Mouse (Mus musculus) right cerebral cortex, adult 18-20 months (tissue): ENCODE data around the gene Ap5z1.
A peak's percentile ranks its signal among the peaks of the same experiment; 100 is the strongest.

Source experiments
- DNase-seq: peaks from one replicate; pipeline ENCODE4 v3.0.0; 2022; ENCODE audit warnings: mixed read lengths

Ap5z1 gene

GRCm38 (mm10) chr5:142463461-142464454 is at the start of gene Ap5z1:
Ap5z1 (plus strand) TSS chr5:142463944.
- peak; percentile 94 for DNase-seq

DNA sequence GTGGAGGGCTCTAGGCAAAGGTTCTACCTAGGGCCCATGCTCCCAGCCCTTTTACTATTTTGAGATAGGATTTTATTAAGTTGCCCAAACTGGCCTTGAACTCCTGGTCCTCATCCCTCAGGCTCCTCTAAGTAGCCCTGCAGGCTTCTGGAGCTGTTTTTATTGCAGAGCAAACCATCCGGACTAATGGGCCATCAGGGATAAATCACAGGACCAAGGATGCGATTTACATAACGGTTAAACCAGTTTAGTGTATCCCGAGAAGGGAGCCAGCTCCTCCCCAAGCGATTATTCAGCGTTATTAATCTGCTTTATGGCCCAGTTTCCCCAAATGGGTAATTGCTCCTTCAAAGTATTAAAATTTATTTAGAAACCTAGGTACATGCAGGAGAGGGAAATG is 48.3 kb upstream of the Ap5z1 start:
- DNase-seq: no peak

GRCm38 (mm10) chr5:142416070-142416775 is 47.5 kb upstream of the Ap5z1 start:
- DNase-seq: peak; percentile 49

DNA sequence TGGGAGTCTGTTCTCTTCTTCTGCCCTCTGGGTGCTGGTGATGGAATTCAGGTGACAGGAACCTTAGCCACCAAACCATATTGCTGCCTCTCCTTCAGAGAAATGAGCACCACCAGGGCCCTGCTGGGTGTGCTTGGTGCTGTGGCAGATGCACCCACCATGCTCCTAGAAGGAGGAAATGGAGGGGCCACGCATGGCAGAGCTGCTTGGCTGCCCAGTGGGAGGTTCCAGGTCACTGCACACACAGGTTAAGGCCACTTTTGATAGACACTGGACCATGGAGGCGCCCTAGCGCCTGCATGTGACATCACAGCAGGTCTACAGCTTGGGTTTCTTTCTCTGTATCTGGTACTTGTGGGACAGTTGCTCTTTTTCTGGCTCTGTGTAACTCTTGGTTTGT is 46.6 kb upstream of the Ap5z1 start:
- DNase-seq: no peak

GRCm38 (mm10) chr5:142417876-142418275 is 45.9 kb upstream of the Ap5z1 start:
- DNase-seq: no peak

GRCm38 (mm10) chr5:142418419-142418818 is 45.3 kb upstream of the Ap5z1 start:
- no peak for DNase-seq

GRCm38 (mm10) chr5:142420317-142420716 is 43.4 kb upstream of the Ap5z1 start:
- no peak for DNase-seq

GRCm38 (mm10) chr5:142420920-142421319 is 42.8 kb upstream of the Ap5z1 start:
- no peak for DNase-seq

DNA sequence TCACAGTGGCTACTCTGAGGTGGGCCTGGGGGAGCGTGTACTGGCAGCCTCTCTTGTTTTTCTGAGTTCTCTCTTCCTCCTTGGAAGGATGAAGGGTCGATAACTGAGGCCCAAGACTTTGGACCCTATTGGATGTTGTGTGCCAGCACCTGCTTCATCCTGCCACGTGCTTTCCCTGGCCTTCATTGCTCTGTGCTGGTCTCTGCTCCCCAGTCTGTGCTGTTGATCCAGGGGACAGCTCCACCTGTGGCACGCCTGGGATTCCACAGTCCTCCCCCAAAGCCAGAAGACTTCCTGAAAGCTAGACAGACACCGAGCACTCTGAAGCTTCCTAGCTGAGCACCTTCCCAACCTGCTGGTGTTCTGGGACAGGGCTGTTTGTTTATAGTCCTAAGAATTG is 41.9 kb upstream of the Ap5z1 start:
- DNase-seq: no peak

- no peak for DNase-seq
These were observed 40.6 kb upstream of the Ap5z1 start for GRCm38 (mm10) chr5:142423141-142423540.

GRCm38 (mm10) chr5:142423701-142424100 is 40.0 kb upstream of the Ap5z1 start:
- no peak for DNase-seq

DNA sequence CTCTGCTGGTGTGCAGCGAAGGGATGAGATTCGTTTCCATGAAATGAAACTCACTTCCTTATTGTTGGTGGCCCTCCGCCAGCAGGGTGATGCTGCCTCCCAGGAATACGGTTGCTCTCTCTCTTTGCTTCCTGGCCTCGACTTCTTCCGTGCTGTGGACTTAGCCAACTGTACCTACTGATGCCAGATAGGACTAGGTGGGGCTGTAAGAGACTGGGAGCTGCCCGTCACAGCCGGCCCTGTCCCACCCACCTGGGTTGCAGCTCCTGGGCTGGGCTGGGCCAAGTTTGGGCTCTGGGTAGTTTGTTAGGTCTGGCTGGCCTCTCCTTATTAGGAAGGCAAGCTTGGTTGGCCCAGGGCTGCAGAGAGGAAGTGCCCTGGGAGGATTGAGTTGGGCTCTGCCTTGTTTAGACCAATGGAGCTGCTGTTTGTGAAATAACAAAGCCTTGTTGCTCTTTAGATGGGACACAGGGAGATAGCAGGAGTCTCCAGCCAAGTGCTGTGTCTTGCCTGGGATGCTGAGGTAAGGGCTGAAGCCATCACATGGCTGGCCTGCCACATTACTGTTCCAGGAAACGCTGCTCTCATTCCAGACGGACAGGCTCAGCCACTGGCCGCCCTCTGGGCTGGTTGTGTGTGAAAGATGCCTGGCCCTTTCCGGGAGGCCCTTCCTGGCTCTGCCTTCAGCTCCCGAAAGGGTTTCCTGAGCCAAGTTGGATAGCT is 39.0 kb upstream of the Ap5z1 start:
- no peak for DNase-seq

DNA sequence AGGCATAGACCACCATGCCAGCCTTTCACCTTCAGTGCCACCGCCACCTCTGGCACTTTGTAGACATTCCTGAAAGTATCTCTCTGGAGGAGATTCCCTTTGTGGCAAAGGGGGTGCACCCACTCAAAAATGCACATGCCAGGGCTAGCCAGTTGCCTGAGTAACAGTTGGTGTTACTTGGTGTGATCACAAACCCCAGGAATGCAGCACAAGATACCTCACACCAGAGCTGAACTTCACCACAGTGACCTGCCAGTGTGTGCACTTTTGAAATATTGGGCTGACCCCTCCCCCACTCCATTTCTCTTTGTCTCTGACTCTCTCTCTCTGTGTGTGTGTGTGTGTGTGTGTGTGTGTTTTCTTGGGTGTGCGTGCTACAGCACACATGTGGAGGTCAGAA is 37.3 kb upstream of the Ap5z1 start:
- DNase-seq: no peak

DNA sequence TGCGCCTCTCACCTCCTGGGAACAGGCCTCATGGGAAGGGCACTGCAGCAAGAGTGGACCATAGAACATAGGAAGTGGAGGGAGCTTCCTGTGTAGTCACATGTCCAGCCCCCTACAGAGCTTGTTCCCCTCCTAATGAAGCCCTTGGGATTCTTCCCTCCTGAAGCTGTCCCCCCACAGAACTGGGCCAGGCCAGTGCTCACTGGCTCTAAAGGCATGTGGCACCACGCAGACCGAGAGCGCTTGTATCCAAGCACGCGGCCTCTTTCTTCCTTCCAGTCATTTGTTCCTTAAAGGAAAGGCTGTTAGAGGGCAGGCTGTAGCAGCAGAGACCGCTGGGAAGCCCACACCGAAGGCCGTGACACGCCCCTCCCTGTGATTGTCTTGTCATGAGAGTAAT is 35.9 kb upstream of the Ap5z1 start:
- DNase-seq: no peak

GRCm38 (mm10) chr5:142428691-142429090 is 35.1 kb upstream of the Ap5z1 start:
- no peak for DNase-seq

DNA sequence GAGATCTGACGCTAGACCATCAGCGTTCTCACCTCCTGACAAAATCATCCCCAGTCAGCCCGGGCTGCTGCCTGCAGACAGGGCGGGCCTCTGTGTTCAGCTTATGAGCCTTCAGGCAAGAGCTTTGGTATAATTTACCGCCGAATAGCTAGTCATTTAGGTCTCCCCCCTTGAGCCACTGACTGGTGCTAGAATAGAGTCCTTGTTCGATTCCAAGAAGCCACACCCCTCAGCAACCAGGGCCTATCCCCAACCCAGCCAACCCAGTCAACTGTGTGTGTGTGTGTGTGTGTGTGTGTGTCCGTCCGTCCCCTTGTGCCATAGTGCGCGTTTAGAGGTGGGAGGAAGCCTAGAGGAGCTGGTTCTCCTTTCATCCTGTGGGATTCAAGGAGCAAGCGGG is 32.7 kb upstream of the Ap5z1 start:
- no peak for DNase-seq

DNA sequence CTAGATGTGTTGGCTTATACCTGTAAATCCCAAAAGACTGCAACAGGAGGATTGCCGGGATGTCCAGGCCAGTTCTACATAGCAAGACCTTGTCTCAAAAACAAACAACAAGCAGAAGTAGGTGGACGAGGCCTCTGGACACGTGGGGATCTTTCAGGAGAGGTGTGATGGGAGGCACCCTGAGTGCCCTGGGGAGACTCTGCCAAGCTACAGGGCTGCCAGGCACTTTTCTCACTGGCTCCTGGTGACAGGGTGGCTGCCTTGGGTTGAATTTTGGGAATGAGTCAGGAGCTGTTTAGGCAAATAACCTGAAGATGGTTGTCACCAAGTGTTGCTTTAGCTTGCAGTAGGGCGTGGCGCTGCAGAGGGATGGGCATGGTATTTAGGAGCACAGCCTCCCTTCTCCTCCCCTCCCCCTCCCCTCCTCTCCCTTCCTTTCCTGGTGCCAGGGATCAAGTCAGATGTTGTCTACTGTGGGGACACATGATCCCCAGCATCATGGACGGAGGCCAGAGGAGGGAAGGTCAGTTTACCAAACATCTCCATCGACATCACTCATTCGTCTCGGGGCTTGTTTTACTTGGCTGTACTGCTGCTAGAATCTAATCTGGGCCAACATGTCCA is 31.8 kb upstream of the Ap5z1 start:
- DNase-seq: no peak

GRCm38 (mm10) chr5:142432695-142433094 is 31.0 kb upstream of the Ap5z1 start:
- DNase-seq: no peak

GRCm38 (mm10) chr5:142434052-142434451 is 29.7 kb upstream of the Ap5z1 start:
- peak; percentile 81 for DNase-seq

DNA sequence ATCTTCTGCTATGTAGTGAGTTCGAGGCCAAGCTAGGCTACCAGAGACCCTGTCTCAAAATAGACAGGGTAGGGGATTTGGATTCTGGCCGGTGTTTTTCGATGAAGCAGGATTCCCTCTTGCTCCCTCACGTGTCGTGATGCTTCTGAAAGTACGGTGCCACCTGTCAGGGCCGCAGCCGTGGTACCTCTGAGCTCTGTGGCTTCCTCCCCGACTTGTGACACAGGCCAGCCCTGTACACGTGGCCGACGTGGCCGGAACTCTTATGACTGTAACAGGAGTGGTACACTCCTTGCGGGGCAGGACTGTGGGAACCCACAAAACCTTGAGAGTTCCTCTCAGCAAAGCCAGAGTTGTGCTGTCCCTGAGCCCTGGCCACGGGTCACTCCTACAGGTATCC is 28.0 kb upstream of the Ap5z1 start:
- DNase-seq: no peak

DNA sequence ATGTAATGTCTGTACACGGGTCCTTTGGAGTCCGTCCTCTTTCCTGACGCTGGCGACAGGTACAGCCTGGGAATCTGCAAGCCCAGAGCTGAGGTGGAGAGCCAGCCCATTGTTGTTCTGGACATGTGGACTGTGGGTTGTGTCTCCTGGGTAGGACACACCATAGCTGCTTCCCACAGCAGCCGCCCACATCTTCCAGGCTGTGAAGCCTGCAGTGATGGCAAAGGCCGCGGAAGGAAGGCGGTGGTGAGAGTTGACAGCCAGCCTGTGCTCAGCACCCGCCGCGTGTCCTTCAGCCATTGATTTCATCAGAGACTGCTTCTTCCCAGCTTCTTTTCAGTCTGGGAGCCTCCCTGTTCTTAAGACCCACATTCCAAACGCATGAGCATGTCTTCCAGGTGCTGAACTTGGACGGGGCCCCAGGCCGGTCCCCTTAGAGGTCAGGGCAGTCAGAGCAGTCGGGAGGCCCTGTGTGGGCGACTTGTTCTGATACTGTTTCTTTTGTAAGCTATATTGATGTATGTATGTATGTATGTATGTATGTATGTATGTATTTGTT is 25.3 kb upstream of the Ap5z1 start:
- peak; percentile 85 for DNase-seq

DNA sequence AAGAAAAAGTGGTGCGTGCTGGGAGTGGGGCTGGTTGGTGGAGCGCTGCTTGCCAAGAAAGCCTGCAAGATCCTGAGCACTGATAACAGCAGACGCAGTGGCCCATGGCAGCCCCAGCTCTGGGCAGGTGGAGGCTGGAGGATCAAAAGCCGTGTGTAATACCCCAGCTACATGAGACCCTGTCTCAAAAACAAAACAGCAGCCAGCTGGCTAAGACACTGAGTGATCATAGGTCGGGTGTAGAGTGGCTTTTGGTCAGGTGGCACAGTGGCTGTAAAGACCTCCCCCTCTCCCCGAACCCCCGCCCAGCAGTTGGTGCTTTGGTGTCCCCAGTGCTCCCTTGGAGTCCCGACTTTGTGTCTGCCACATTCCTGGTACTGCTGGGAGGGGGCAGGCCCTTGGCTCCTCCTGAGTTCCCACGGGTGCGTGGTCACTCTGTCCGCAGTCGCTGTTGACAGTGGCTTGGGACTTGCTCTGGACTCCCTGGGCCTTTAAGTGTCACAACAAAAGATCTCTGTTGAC is 23.8 kb upstream of the Ap5z1 start:
- DNase-seq: no peak
